Mouse (Mus musculus) lung, postnatal 4 days (tissue): ENCODE results near the gene Slc25a22.
A peak's percentile ranks its signal among the peaks of the same experiment; 100 is the strongest.

Experiments used
- DNase-seq, 2 experiments: peaks; one replicate each; pipeline ENCODE4 v3.0.0; 2021

The Slc25a22 gene

DNA sequence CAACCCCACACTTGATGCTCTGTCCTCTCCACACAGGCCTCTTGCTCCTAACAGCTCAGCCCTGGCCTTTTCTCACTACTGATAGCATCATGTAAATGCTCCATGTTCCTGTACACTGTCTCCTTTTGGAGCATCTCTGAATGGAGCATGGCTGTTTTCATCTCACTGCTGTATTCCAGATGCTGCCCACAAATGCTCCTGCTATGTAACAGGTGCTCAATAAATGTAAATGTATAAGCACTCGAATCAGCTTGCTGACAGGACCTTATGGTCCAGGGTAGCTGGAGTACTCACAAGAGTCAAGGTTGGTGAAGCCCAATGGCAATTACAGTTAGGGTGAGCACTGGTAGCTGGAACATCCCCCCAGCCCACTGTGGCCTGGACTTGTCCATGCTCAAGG lies 33.5 kb upstream of the Slc25a22 start:
- DNase-seq = no peak

DNA sequence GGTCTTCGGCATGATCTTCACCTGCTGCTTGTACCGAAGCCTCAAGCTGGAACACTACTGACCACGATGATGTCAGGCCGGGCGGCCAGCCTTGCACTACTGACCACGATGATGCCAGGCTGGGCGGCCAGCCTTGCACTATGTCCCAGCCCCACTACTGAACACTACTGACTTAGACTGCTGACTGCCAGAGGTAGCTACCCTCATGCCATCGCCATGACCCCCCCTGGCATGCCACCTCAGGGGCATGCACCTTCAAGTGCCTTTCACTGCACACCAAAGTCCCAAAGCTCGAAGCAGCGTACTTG lies 32.9 kb upstream of the Slc25a22 start:
- no peak for DNase-seq

DNA sequence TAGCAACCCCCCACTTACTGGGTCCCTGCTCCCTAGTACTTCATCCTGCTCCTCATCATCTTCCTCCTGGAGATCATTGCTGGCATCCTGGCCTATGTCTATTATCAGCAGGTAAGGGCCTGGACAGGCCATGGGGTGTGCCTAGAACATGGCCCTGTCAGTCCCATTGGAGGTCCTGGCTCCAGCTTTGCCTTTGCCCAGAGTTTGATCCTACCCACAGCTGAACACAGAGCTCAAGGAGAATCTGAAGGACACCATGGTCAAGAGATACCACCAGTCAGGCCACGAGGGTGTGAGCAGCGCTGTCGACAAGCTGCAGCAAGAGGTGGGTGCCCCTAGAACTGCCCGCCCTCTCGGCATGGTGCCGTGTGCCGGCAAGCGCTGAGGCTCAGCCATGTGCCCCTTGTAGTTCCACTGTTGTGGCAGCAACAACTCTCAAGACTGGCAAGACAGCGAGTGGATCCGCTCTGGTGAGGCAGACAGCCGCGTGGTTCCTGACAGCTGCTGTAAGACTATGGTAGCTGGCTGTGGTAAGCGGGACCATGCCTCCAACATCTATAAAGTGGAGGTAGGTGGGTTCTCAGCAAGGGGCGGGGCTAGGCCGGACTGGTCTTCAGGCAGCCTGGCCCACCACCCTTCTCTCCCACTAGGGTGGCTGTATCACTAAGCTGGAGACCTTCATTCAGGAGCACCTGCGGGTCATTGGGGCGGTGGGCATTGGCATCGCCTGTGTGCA lies 32.4 kb upstream of the Slc25a22 start:
- no peak for DNase-seq

DNA sequence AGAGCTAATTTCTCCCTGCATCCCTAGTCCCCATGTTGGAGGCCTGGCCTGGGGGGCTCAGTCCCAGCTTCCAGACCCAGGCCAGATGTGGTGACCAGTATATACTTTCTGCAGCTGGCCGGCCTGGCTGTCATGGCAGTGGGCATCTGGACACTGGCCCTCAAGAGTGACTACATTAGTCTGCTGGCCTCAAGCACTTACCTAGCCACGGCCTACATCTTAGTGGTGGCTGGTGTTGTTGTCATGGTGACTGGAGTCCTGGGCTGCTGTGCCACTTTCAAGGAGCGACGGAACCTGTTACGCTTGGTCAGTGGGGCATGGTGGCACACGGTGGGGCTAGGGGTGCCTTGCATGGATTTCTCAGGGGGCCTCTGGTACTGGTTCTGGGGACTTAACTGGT lies 31.7 kb upstream of the Slc25a22 start:
- DNase-seq = no peak

DNA sequence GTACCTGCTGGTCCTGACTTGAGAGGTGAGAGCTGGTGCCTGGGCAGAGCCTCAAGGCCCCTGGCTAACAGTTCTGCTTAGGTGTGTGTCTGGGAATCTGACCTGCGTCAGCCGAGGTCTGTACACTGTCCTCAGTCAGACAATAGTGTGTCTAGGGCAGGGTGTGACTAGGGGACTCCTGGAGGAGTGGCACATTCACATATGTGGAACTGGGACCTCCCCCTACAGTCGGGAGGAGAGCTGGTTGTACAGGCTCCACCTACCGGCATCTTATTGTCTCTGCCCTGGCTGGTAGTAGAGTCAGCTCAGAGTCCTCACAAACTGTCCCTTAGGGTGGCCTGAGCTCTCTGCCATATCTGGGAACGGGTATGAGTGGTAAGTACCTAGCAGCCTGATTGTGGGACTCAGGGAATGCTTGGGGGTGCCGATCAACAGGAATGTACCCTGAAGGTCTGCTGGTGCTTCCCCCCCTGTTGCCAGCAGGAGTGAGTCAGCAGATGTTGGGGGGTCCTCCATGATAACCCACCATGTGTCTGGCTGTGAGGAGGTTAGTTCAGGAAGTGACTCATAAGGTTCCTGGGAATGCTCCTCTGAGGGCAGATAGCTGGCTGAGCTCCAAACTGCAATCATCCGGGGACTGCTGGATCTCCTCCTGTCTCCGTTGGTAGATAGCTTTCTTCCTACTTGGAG lies 31.0 kb upstream of the Slc25a22 start:
- peak; percentile 81 to 84 for DNase-seq

DNA sequence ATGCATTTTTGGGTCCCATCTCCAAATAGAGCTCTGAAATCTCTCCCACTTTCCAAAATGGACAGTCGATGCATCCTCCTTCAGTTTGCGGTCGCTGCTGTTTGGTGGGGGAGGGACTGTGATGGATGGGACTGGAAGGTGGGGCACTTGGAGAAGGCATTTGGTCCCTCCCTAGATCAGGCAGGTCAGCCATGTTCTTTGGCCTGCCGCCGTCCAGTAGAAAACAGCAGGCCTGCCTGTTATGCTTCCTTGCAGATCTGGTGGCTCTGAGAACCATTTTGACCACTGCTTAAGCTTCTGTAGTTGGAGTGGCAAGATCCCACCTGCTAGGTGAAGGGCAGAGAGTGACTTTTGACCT lies 30.5 kb upstream of the Slc25a22 start:
- DNase-seq = peak in 1 of 2 experiments; percentile 62

DNA sequence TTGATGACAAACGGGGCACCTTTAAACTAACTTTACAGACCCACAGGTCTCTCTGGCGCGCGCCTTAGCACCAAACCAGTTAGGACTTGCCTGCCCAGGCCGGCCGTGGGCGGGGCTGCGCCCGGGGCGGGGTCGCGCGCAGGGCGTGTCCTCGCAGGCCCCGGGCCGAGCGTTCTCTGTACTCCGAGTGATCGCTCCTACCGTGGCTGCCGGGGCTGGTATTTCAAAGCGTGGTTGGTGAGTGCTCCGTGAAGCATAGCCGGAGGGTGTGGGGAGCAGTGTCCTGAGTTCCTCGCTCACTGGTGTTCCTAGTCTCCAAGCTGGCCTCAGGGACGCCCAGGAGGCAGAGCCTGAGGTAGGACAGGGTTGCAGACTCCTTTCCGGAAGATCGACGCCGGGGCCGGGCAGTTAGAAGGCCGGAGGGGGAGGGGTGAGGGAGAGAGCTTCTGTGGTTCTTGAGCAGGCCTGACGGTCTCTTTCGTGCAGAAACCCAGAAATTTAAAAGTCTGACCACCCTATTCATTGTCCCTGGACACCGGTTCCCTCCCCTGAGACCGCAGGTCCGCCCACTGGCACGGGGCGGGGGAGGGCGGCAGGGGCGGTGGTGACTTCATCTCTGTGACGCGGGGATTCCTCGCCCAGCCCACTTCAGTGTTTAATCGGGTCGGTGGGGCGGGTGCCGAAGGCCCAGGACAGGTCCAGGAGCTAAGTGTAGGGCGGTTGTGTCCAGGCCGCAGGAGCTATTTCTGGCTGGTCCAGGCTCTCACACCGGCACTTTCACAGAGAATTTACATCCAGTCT lies 29.7 kb upstream of the Slc25a22 start, which contains the start of gene Cd151:
Gene Cd151 (plus strand): TSS at position 163 of the 801 bp plus-strand sequence.
- peak; percentile 93 to 96 for DNase-seq

DNA sequence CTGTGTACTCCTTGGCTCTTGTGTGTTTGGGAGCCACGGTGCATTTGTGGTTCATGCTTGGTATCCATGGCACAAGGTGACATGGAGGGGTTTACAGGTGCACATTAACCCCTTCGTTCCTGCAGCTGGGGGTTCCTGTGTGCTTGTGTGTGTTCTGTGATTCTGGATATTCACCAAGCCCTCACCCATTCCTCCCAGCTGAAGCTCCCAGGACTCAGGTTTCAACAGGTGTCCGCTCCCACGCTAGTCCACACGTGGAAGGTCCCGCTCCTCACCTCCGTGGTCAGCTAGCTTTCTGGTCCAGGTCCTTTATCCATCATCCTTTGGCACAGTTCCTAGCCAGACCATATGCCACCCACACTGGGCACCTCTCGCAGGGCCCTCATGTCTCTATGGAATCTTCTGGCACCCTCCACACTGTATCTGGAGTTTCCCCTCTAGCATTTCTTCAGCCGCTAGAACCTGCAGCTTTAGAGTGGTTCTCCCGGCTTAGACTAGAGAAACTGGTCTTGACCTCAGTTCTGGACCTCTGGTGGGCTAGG lies 29.0 kb upstream of the Slc25a22 start:
- peak in 1 of 2 experiments; percentile 31 for DNase-seq

DNA sequence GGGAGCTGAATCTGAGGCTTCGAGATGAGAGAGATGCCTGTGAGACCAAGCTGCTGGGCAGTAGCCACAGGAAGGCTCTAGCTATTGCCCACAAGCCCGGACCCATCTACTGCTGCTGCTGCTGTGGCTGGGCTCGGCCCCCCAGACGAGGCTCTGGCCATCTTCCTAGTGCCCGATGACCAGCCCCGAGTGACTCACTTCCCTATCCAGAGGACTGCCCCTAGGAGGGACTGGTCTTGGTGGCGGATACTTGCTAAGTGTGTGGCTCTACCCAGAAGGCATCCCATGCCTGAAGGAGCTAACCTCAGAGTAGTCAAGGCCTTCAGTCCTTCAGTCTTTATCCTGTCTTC lies 28.3 kb upstream of the Slc25a22 start:
- peak in 1 of 2 experiments; percentile 57 for DNase-seq

DNA sequence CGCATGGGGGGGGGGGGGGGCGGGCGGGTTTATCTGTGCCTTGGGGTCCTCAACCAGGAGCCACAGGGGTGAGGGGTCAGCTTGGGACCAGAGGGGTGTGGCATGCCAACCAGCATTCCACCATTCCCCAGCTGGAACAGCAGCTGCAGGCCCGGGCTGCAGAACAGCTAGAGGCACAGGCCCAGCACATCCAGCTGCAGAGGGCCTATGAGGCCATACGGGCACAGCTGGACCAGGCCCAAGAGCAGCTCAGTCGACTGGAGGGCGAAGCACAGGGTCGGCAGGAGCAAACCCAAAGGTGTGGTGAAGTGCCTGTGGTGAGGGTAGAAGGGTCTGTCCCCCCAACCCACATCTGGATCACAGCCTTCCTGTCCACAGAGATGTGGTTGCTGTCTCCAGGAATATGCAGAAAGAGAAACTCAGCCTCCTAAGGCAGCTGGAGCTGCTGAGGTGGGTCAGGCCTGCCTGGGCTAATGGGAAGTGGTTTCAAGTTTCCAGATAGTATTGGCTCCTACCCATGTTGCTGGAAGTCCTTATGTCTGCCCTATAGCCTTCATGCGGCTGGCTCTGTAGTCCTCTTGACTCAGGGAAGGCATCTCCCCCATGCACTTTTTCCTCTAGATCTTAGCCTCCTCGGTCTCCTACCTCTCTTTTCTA lies 27.8 kb upstream of the Slc25a22 start:
- DNase-seq = peak in 1 of 2 experiments; percentile 62

DNA sequence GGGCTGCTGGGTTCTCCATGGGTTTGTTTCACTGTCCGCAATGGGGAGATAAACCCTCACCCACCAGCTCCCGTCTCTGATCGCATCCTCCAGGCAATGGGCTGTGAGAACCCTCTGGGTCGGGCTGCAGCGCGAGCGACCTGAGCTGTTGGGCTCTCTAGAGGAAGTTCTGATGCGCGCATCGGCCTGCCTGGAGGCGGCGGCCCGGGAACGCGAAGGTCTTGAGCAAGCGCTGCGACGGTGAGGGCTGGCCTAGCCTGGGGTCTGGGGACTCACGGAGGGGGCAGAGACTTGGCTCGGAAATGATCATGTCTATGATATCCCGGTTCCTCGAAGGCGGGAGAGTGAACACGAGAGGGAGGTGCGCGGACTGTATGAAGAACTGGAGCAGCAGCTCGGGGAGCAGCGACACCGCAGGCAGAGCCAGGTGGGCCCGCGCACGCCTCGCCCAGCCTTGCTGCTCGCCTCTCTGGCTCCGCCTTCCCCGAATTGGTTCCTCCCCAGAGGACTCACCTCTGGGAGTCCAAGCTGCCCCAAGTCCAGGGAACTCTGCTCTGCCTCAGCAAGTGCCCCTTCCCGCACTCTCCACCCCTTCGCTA lies 27.0 kb upstream of the Slc25a22 start:
- peak; percentile 62 to 71 for DNase-seq

DNA sequence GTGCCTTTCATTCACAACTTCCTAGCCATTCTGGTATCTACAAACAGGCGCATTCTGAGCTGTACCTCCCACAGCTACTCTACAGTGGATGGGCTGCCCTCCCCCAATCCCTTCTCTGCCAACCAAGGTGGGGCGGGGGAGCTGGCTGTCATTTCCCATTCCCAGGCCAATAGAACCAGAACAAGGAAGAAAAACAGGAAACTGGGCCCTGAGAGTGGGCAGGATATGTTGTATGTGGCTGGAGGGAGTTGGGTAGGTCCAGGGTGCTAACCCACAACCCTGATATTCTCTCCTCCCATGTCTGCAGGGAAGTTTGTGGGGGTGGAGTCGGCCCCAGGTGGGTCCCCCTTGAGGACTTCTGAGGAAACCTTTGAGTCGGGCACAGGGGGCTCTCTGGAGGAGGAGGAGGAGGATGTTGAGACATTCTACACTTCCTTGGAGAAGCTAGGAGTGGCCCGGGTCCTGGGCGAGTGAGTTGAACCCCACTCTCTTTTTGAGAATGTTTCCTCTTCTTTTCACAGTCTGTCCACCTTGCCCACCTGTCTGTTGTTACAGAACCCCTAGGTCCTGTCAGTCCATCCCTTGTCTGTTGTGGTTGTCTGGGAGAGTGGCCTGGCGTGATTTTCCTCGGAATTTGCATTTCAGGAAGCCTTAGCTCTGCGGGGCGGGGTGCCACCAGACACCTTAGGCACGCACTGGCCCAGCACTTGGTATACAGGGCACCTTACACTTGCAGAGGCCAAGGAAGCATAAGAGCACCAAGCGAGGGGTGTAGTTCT lies 26.3 kb upstream of the Slc25a22 start:
- DNase-seq = peak; percentile 83 to 88

DNA sequence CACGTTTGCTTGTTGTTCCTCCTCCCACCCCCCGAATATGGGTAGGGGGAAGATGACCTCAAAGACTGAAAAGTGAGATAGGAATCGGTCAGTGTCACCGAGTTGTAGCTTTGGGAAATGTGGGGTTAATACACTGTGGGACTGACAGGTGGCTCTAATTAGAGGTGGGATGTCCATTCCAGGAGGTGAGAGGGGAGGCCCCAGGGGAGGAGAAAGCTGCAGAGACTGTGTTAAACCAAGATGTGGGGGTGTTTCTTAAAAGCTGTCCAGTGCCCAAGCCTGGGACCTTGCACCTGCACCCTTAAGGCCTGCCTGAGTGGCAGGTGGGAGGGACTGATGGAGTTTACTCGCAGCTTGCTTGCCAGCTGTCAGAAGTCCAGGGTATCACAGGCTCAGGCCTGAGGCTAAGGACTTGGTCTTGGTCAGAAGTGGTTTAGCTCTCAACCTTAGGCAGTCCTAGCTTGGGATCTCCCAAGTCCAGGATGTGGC lies 24.7 kb upstream of the Slc25a22 start:
- DNase-seq = peak; percentile 65 to 88

DNA sequence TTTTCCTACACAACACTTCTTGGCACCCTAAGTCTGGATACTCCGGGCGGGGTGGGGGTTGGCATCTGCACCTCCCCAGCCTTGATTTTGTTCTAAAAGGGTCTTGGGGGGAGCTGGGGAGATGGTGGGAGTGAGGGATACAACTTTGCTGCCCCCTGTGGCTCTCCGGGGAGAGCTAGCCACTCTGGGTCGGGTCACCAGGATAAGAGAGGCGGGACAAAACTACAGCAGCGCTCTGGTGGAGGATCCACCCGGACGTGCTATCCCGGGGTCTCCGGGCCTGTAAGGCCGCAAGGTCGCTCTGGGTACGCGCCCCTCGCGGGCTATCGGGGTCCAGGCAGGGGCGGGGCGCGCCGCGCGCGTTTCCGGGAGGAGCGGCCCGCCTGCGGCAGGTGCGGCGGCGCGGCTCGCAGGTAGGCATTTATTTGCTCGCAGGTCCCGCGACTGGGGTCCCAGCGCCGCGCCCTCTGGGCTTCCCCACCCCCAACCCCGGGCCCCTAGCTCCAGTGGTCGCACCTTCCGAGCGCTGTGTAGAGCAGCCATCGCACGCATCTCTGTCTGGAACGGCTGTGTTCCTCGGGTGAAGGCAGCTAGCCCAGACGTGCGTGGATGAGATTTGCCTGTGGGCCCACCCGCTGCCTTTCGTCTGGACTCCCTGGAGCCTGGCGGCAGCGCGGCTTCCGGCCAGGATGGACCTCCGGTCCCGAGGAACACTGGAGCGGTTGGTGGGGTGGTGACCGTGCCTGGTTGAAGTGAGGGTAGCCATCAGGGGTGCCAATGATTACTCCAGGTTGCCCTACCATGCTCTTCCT lies 24.0 kb upstream of the Slc25a22 start:
- peak; percentile 66 to 70 for DNase-seq

DNA sequence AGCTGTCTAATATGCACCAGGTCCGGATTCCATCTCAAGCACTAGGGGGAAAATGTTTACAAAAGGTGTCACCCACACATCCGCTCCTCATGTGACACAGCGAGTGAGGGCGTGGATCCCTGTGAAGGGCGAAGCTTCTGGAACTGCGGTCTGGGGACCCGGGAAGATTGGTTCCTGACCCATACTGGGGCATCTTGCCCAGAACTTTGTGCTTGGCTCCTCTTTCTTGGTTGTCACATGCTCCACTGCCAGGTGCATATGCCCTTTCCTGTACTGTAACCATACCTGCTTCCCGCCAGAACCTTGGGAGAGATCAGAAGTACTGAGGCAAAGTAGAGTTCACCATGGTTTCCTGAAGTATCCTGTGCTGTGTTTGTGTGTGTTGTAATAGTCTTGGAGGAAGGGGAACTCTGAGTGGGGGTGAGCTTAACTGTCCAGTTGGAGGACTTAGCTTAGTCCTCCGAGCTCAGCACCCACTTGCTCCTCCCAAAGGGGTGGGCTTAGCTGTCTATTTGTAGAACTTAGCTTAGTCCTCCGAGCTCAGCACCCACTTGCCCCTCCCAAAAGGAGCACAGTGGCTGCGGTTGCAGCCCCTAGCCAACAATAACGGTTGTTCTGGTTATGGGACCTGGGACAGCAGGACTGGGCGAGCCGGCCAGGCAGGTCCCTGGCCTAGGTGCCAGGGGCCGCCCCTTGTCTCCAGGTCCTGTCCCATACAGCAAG lies 22.9 kb upstream of the Slc25a22 start, which contains the start of gene Cracr2b:
Gene Cracr2b (plus strand): TSS at position 704 of the 723 bp plus-strand sequence.
- DNase-seq = peak; percentile 63 to 70

DNA sequence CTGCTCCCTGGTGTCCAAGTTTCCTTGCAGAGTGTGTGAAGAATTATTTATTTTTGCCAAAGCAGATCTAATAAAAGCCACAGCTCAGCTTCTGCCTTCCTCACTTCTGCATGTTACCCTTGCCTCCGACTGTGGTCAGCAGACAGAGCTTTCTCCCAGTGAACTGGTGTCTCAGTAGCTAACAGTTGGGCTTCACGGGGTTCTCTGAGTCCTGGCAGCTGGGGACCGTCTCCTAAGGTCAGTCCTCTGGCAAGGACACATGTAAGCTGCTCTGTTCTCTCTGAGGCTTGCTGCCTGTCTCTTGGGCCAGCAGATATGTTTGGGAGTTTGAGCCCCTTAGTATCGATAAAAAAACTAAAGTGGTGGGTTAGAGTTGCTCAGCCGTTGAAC lies 22.3 kb upstream of the Slc25a22 start:
- DNase-seq = peak in 1 of 2 experiments; percentile 23

DNA sequence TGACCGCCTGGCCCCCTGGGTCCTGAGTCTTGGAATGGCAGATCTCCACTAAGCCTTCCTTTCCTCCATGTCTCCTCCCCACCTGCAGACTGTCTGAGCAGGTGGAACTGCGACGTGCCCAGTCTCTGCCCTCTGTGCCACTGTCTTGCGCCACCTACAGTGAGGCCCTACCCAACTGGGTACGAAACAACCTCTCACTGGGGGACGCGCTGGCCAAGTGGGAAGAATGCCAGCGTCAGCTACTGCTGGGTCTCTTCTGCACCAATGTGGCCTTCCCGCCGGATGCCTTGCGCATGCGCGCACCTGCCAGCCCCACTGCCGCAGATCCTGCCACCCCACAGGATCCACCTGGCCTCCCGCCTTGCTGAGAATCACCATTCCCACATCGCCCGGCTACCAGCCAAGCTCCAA lies 21.6 kb upstream of the Slc25a22 start:
- no peak for DNase-seq

DNA sequence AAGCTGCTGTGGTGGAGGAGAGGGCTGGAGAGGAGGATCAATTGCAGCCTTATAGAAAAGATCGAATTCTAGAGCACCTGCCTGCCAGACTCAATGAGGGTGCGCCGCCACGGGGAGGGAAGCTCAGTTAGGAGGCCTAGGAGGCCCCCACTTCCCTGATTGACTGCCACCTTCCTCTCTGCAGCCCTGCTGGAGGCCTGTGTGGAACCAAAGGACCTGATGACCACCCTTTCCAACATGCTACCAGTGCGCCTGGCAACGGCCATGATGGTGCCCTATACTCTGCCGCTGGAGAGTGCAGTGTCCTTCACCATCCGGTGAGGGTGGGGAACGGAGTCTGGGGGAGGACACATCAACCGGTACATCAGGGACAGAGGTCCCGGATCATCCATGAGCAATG lies 21.0 kb upstream of the Slc25a22 start:
- DNase-seq = no peak

DNA sequence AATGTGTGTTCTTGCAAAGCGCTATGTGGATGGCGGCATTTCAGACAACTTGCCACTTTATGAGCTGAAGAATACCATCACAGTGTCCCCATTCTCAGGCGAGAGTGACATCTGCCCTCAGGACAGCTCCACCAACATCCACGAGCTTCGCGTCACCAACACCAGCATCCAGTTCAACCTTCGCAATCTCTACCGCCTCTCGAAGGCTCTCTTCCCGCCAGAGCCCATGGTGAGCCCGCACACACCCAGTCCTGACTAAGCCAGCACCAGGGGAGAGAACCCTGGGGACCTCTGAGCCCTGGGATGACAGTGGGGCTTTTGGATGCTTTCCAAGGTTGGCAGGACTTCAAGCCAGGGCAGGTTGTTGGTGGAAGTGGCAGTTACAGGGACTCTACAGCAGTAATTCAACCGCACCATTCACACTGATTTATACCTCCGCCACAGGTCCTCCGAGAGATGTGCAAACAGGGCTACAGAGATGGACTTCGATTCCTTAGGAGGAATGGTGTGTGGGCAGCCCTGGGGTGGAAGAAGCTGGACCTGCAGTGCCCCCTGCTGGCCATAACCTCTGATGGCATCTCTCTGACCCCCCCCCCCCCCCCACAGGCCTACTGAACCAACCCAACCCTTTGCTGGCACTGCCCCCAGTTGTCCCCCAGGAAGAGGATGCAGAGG lies 20.4 kb upstream of the Slc25a22 start:
- peak; percentile 50 to 72 for DNase-seq
